9 mouse cellular contexts compared by ENCODE assay signal in genomic region chr10:79928907-79929701, GRCm38 (mm10). TPM values are rescaled to one million over a fixed set of nuclear protein-coding genes. Genes with fewer than 3 reads are reported as not detected.
DNase-seq lines count a peak whose midpoint lies in the region; ATAC-seq and TF ChIP-seq lines count a peak whose summit lies in the region.
"Had no signal": no experiment of that assay in that cellular context is flagged by ENCODE, and none has a peak within 500 bp of the region (broad histone marks: within the 10 kb centered on the region; RNA-seq: fewer than 3 reads in every experiment).

No protein-coding gene starts in this region.

- peaks cover 6% of the 10 kb centered on the region for H3K36me3 ChIP-seq in neural tube, embryonic 11.5 days (ENCODE audit: control insufficient read depth, insufficient read depth, low read length)
- peaks cover 38% of the 10 kb centered on the region for H3K36me3 ChIP-seq in liver, embryonic 13.5 days
- peaks cover 2% of the 10 kb centered on the region; the same call in 1 of the 2 replicates for H3K36me3 ChIP-seq in stomach, postnatal 0 days (ENCODE audit: control insufficient read depth, insufficient read depth, low read length)

- no peaks in the 10 kb centered on the region for H3K9me3 ChIP-seq in neural tube, embryonic 11.5 days (ENCODE audit: control insufficient read depth, low read length)
- H3K9me3 ChIP-seq in liver, embryonic 13.5 days (replicated peaks) = no peaks in the 10 kb centered on the region
- H3K9me3 ChIP-seq in stomach, postnatal 0 days (ENCODE audit: control insufficient read depth, low read length) = no peaks in the 10 kb centered on the region

- no peak for TF ChIP-seq CTCF in stomach, postnatal 0 days (IDR thresholded peaks at IDR 0.05; ENCODE audit: low read depth)

- peak overlapping the region; percentile 74 for H3K9ac ChIP-seq in neural tube, embryonic 11.5 days (ENCODE audit: low read length)
- peak overlapping the region; percentile 54 for H3K9ac ChIP-seq in liver, embryonic 13.5 days
- H3K9ac ChIP-seq in stomach, postnatal 0 days (ENCODE audit: low read length) = no peak overlapping the region

- H3K27me3 ChIP-seq in neural tube, embryonic 11.5 days (ENCODE audit: control insufficient read depth, insufficient read depth, low read length) = no peaks in the 10 kb centered on the region
- H3K27me3 ChIP-seq in liver, embryonic 13.5 days = no peaks in the 10 kb centered on the region
- no peaks in the 10 kb centered on the region for H3K27me3 ChIP-seq in stomach, postnatal 0 days (ENCODE audit: control insufficient read depth, insufficient read depth, low read length)

- WGBS in neural tube, embryonic 11.5 days = 17% methylated on average over 9 of the region's 9 CpGs
- WGBS in liver, embryonic 13.5 days (ENCODE audit: insufficient replicate concordance) = 25% methylated on average over 9 of the region's 9 CpGs
- WGBS in stomach, postnatal 0 days = 29% methylated on average over 9 of the region's 9 CpGs

- H3K27ac ChIP-seq in neural tube, embryonic 11.5 days (ENCODE audit: low read depth, low read length) = peak overlapping the region; percentile 86
- peak overlapping the region; percentile 88 for H3K27ac ChIP-seq in liver, embryonic 13.5 days
- 0 out of 2 replicates have a peak overlapping the region, but pooled peaks have one; percentile 40 for H3K27ac ChIP-seq in stomach, postnatal 0 days (replicated peaks)

- peak; percentile 24 for DNase-seq in embryo, embryonic 10 days (ENCODE audit: low spot score)
- no peak for DNase-seq in embryo, embryonic 11 days
- DNase-seq in neural tube, embryonic 11.5 days (ENCODE audit: low spot score) = no peak
- no peak for DNase-seq in neural tube, embryonic 10.5 days (ENCODE audit: extremely low spot score, low spot score)
- no peak for DNase-seq in liver, embryonic 13.5 days
- no peak for DNase-seq in stomach, postnatal 0 days (ENCODE audit: low spot score)
- DNase-seq in left cerebral cortex, adult 8-10 months (ENCODE audit: low spot score in 2 of 2) = no peak
- no peak for DNase-seq in spleen, adult 18-20 months

- peak overlapping the region; percentile 56 for H3K4me2 ChIP-seq in neural tube, embryonic 11.5 days (ENCODE audit: low read depth)
- H3K4me2 ChIP-seq in liver, embryonic 13.5 days = peak overlapping the region; percentile 84
- H3K4me2 ChIP-seq in stomach, postnatal 0 days (replicated peaks; ENCODE audit: low read depth) = peak overlapping the region; percentile 88

- peaks cover 39% of the 10 kb centered on the region for H3K4me1 ChIP-seq in neural tube, embryonic 11.5 days (ENCODE audit: control insufficient read depth, insufficient read depth, low read length)
- H3K4me1 ChIP-seq in liver, embryonic 13.5 days (replicated peaks) = peaks cover 87% of the 10 kb centered on the region
- H3K4me1 ChIP-seq in stomach, postnatal 0 days (replicated peaks; ENCODE audit: control insufficient read depth, insufficient read depth) = peaks cover 19% of the 10 kb centered on the region

- peak overlapping the region; percentile 65 for H3K4me3 ChIP-seq in neural tube, embryonic 11.5 days (ENCODE audit: low read depth, low read length)
- H3K4me3 ChIP-seq in liver, embryonic 13.5 days (replicated peaks) = peak overlapping the region; percentile 85
- H3K4me3 ChIP-seq in stomach, postnatal 0 days (ENCODE audit: low read depth, low read length) = peak overlapping the region; percentile 96; the same call in 1 of the 2 replicates

- TF ChIP-seq EP300 in stomach, postnatal 0 days (optimal IDR thresholded peaks at IDR 0.05) = no peak

- ATAC-seq in neural tube, embryonic 11.5 days (ENCODE audit: insufficient read depth, low FRiP score, low TSS enrichment) = no peak
- ATAC-seq in liver, embryonic 13.5 days (ENCODE audit: low read depth) = no peak
- ATAC-seq in stomach, postnatal 0 days (ENCODE audit: low FRiP score, low TSS enrichment) = no peak

RNA-seq across cellular contexts. Expression of gene Arid3a, which starts 2.3 kb away (rescaled TPM):
- 7.0 and 8.5 TPM in 2 replicates for polyA plus RNA-seq in neural tube, embryonic 11.5 days (2014; fragmentation: Nextera tagmentation; extraction: Ambion mirVana)
- polyA plus RNA-seq in liver, embryonic 13.5 days (2015; fragmentation: Nextera tagmentation; extraction: Ambion mirVana) = 5.4 and 5.7 TPM in 2 replicates
- 3.2 and 3.5 TPM in 2 replicates for polyA plus RNA-seq in stomach, postnatal 0 days (2015; fragmentation: Nextera tagmentation; extraction: Ambion mirVana)
- 1 to 10 TPM; 5.0 to 7.8 (median 7.5) TPM for total RNA-seq in left cerebral cortex, adult 8-10 months (2022)

RNA-seq across cellular contexts. Expression of gene R3hdm4, which starts 8.1 kb away (rescaled TPM):
- polyA plus RNA-seq in neural tube, embryonic 11.5 days (2014; fragmentation: Nextera tagmentation; extraction: Ambion mirVana) = 150 and 156 TPM in 2 replicates
- polyA plus RNA-seq in liver, embryonic 13.5 days (2015; fragmentation: Nextera tagmentation; extraction: Ambion mirVana) = 63.0 and 63.8 TPM in 2 replicates
- 160 and 174 TPM in 2 replicates for polyA plus RNA-seq in stomach, postnatal 0 days (2015; fragmentation: Nextera tagmentation; extraction: Ambion mirVana)
- 100 to 1,000 TPM; 312 to 357 (median 346) TPM for total RNA-seq in left cerebral cortex, adult 8-10 months (2022)

RNA-seq across cellular contexts. Expression of gene Kiss1r, which starts 12.3 kb away (rescaled TPM):
- polyA plus RNA-seq in neural tube, embryonic 11.5 days (2014; fragmentation: Nextera tagmentation; extraction: Ambion mirVana) = 0.77 and 0.80 TPM in 2 replicates
- 0.19 and 0.28 TPM in 2 replicates for polyA plus RNA-seq in liver, embryonic 13.5 days (2015; fragmentation: Nextera tagmentation; extraction: Ambion mirVana)
- 0.79 and 0.99 TPM in 2 replicates for polyA plus RNA-seq in stomach, postnatal 0 days (2015; fragmentation: Nextera tagmentation; extraction: Ambion mirVana)
- 1 to 10 TPM; 5.8 to 8.3 (median 6.4) TPM for total RNA-seq in left cerebral cortex, adult 8-10 months (2022)

RNA-seq across cellular contexts. Expression of gene Gm26602, which starts 18.4 kb away (rescaled TPM):
- polyA plus RNA-seq in neural tube, embryonic 11.5 days (2014; fragmentation: Nextera tagmentation; extraction: Ambion mirVana) = 14.5 TPM in 1 of 2 replicates, not detected in the other
- 11.3 TPM in 1 of 2 replicates, not detected in the other for polyA plus RNA-seq in liver, embryonic 13.5 days (2015; fragmentation: Nextera tagmentation; extraction: Ambion mirVana)
- polyA plus RNA-seq in stomach, postnatal 0 days (2015; fragmentation: Nextera tagmentation; extraction: Ambion mirVana) = 8.9 and 18.0 TPM in 2 replicates
- not detected for total RNA-seq in left cerebral cortex, adult 8-10 months (2022)
- polyA plus RNA-seq: C2C12 had no signal

RNA-seq across cellular contexts. Expression of gene Med16, which starts 20.4 kb away (rescaled TPM):
- polyA plus RNA-seq in neural tube, embryonic 11.5 days (2014; fragmentation: Nextera tagmentation; extraction: Ambion mirVana) = 47.7 and 53.6 TPM in 2 replicates
- polyA plus RNA-seq in liver, embryonic 13.5 days (2015; fragmentation: Nextera tagmentation; extraction: Ambion mirVana) = 16.9 and 19.0 TPM in 2 replicates
- polyA plus RNA-seq in stomach, postnatal 0 days (2015; fragmentation: Nextera tagmentation; extraction: Ambion mirVana) = 25.6 and 29.7 TPM in 2 replicates
- 10 to 100 TPM; 51.9 to 68.0 (median 61.4) TPM for total RNA-seq in left cerebral cortex, adult 8-10 months (2022)
